Mouse (Mus musculus) ovary, adult 18-20 months (tissue): ENCODE measurements around the gene Dusp22.

ENCODE experiments used
- DNase-seq: peaks from one replicate; pipeline ENCODE4 v3.0.0; 2022; ENCODE audit warnings: low spot score, mixed read lengths

Dusp22 gene

DNA sequence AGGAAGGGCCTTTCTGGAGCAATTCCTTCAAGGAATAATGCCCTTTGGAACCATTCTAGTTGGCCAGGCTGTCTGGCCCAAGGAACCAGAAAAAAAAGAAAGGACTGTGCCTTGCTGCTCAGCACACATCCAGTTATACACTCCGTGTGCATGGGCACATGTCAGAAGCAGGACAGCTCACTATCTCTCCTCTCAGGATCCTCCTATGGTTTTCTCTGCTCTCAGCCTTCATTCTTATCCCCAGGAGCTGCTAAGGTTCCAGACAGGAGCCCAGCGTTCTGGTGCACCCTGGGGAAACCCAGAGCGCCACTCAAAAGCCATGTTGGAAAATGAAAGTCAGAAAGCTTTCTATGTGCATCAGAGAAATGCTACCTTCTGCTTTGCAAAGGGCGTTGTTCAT, 55.8 kb downstream of the Dusp22 start:
- DNase-seq = no peak

DNA sequence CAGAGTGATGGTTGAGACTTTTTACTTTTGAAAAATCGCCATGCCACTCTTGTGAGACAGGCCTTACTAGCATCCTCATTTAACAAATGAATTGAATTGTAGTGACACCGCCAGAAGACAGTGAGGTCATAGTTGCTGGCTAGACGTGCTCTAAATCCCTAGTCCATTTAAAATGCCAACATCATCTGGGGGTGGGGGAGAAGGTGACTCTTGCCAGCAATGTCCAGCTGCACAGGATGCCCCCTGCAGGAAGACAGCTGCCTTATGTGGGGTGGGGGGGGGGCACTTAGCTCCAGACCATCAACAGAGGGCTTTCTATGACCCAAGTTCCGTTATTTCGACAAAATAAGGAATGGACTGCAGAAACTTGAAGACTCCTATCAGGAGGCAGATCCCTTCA, 56.8 kb downstream of the Dusp22 start:
- no peak for DNase-seq

- DNase-seq = no peak
Observed at GRCm38 (mm10) chr13:30722601-30723000, 62.8 kb downstream of the Dusp22 start.

DNA sequence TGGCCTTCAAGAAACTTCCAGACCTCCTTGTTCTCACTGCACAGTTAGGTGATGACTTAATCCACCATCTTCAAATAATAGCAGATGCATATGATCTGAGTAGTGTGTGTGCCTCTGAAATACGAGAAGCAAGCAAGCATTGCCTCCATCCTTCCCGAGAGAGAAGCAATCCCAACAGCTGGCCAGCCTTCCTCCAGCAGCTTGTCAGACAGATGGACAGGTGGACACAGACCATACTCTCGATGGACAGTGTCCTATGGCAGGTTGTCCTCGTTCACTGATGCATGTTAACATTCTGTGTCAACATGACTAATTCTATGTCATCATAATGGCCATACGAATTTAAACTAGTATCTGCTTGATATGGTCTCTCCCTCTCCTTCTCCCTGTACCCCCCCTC, 63.5 kb downstream of the Dusp22 start:
- DNase-seq = no peak

GRCm38 (mm10) chr13:30723858-30724257, 64.1 kb downstream of the Dusp22 start:
- no peak for DNase-seq

- DNase-seq = peak; percentile 16
Observed at GRCm38 (mm10) chr13:30724691-30725271, 65.0 kb downstream of the Dusp22 start.

- DNase-seq = no peak
Observed at GRCm38 (mm10) chr13:30726879-30727278, 67.1 kb downstream of the Dusp22 start.

- no peak for DNase-seq
Observed at GRCm38 (mm10) chr13:30728155-30728554, 68.4 kb downstream of the Dusp22 start.

DNA sequence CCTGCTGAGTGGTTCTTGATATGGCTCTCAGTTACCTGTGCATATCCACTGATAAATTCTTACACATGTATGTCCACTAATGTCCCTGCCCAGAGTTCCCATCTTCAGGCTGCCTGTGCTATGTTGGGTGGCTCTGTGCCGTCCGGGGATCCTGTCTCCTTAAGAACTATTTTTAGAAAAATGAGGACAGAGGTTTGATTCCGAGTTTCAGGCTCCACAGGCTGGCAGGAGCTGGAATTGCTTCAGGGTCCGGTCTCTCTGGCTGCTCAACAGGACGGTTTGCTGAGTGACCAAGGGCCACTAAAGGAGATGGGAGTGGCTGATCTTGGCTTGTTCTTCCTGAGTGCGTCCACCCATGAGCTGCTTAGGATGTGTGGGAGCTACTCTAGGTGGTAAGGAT, 69.4 kb downstream of the Dusp22 start:
- no peak for DNase-seq

DNA sequence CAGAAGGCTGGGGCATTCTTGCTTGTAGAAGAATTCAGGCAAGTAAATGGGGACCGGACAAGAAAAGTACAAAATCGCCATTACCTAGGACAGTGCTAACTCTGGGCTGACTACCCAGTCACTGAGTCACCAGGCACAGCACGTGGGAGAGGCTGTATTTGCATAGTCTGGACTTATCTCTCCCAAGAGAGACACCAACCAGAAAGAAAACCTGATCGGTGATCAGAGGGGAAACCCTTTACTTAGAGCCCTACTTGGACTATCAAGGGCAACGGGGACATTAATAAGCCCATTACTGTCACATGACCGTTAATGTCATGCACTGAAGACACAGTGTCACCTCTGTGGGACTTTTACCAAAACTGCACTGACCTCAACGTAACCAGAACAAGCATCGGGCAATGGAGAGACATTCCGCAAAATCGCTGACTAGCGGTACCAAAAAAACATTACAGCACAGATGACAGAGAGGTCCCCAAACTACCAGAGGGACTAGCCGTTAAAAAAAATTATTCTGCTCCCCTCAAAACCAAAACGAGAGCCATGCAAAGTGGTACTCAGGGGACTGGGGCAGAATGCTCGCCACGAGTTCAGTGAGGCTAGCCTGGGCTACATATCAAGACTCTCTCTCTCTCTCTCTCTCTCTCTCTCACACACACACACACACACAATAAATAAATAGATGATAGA, 70.5 kb downstream of the Dusp22 start:
- no peak for DNase-seq

DNA sequence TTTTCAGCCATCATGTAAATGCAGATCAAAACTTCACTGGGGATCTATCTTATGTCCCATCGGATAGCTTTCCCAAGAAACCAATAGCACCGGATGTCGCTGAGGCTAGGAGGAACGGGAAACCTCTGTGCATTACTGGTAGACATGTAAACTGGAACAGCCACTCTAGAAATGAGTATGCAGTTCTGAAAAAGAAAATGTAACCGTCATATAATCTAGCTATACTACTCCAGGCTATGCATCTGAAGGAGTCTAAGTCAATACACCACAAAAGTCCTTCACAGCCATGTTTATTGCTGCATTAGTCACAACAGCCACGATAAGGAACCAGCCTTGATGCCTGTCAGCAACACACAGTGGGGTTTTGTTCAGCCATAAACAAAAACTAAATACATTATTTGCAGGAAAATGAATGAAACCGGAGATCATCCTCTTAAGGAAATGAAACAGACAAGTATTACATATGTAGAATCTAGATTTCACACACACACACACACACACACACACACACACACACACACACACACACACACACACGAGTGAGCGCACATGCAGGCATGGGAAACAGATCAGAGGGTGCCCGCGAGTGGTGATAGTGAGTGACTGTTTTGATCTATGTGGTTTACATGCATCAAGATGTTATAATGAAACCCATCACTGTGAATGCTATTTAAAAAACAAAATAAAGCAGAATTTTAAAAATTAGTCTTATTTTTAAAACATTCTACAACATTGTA, 73.1 kb downstream of the Dusp22 start:
- DNase-seq = no peak

GRCm38 (mm10) chr13:30736721-30737120, 76.9 kb downstream of the Dusp22 start:
- no peak for DNase-seq

- no peak for DNase-seq
Observed at GRCm38 (mm10) chr13:30737257-30737656, 77.5 kb downstream of the Dusp22 start.

GRCm38 (mm10) chr13:30738310-30738840, 78.6 kb downstream of the Dusp22 start:
- no peak for DNase-seq

GRCm38 (mm10) chr13:30741172-30741571, 81.4 kb downstream of the Dusp22 start:
- no peak for DNase-seq

DNA sequence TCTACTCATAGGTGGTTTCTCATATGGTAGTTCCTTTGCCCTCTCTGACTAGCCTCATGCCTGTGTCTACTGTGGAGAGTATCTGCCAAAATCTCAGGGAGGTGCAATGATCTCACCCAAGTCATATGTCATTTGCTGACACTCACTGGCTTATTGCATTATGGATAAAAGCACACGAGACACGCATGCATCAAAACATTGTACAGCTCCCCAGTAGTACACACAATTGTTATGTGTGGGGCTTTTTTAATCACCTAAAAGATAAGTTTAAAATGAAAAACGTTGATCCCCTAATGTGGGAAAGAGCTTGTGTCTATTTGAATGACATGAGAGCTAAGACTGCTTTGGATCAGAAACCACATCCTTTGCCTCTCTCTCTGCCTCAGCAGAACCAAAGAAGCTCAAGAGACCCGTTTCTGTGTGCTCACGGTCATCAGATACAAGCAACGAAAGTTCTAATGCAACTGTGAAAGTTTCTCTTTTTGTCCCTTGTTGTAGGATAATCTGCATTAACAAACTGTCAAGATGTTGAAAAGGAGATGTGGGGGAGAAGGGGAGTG, 82.7 kb downstream of the Dusp22 start:
- DNase-seq = no peak

DNA sequence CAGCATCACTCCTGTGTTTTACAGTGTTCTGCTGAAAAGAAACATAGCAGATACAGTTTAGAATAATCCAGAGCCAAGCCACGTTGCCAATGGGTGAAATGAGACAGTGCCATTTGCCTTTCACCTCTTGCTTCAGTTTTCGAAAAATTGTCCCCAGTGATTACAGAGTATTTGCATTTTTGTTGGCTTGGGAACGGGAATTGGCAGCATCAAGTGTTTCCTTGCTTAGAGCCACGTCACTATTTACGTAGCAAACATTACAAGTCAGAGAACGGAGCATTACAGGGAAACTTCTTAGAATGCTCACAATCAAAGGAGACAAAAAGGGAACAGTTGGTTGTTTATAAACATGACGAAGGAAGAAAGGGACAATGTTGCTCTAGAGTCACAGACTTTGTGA, 85.3 kb downstream of the Dusp22 start:
- DNase-seq = no peak

- DNase-seq = no peak
Observed at GRCm38 (mm10) chr13:30747068-30747467, 87.3 kb downstream of the Dusp22 start.

DNA sequence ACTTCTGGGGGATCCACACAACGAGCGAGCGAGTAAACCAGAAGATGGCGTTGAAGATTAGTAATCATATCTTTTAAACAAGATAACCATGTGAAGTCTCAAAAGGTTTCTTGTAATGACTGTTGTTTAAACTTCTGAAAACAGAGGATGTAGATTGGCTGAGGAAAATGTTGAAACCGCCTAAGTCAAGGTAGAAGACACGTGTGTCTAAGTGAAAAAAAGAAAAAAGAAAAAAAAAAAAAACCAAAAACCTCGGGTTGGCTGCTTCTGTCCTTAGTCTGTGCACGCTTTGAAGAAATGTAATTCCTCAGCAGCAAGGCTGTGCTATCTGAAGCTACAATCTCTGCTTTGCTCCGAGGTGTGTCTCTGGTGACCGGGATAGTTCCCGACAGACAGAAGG, 87.7 kb downstream of the Dusp22 start:
- no peak for DNase-seq

- no peak for DNase-seq
Observed at GRCm38 (mm10) chr13:30748321-30748720, 88.5 kb downstream of the Dusp22 start.

- DNase-seq = peak; percentile 23
Observed at GRCm38 (mm10) chr13:30749021-30749556, 89.3 kb downstream of the Dusp22 start, which contains the start of gene Irf4. Gene Irf4 (plus strand): TSS chr13:30749226.

GRCm38 (mm10) chr13:30749557-30750141, 89.8 kb downstream of the Dusp22 start:
- DNase-seq = no peak
